Mouse (Mus musculus) kidney, adult 2 months (tissue): ENCODE results near the gene Mcu.

Experiments used
- CTCF ChIP-seq: fragments of 200-500 bp; conservative IDR thresholded peaks from 2 replicates; pipeline ENCODE4 v1.5.1; 2011; ENCODE audit warnings: low read depth, mild to moderate bottlenecking, control low read depth, low read length, moderate library complexity, mixed read lengths; ENCODE audit not compliant: insufficient read depth, insufficient read length
- POLR2A ChIP-seq: fragments of 200-500 bp; IDR thresholded peaks from one replicate; pipeline ENCODE4 v1.6.1; 2011; ENCODE audit warnings: low read depth, low read length, control low read depth

- TF ChIP-seq CTCF: no peak
- no peak for TF ChIP-seq POLR2A
Measured at GRCm38 (mm10) chr10:59532256-59532655, 84.2 kb downstream of the Mcu start.
